Mouse (Mus musculus): ENCODE data around the gene Cib2.

- TF ChIP-seq CTCF (IDR thresholded peaks at IDR 0.05): peak; percentile 73
- TF ChIP-seq POLR2A (IDR thresholded peaks at IDR 0.05; ENCODE audit: insufficient read depth, low read depth, low read length): no peak
Measured at GRCm38 (mm10) chr9:54604886-54605285, 44.9 kb upstream of the Cib2 start.

All from heart, adult 2 months (tissue).